ENCODE assay signal across 13 mouse cellular contexts in genomic region chr9:101995423-101996156, GRCm38 (mm10).
DNase-seq lines count a peak whose midpoint lies in the region; ATAC-seq lines count a peak whose summit lies in the region.
"Had no signal": no experiment of that assay in that cellular context is flagged by ENCODE, and none has a peak within 500 bp of the region (broad histone marks: within the 10 kb centered on the region; RNA-seq: fewer than 3 reads in every experiment).

No protein-coding gene starts in this region.

- no peak overlapping the region for H3K9ac ChIP-seq in heart, embryonic 12.5 days
- H3K9ac ChIP-seq in liver, embryonic 12.5 days, result peak overlapping the region; percentile 50; the same call in 1 of the 2 replicates
- H3K9ac ChIP-seq in midbrain, embryonic 13.5 days (replicated peaks), result no peak overlapping the region
- H3K9ac ChIP-seq: limb, embryonic 13.5 days had no signal

- H3K4me1 ChIP-seq in heart, embryonic 12.5 days (replicated peaks), result peaks cover 25% of the 10 kb centered on the region
- peaks cover 67% of the 10 kb centered on the region for H3K4me1 ChIP-seq in liver, embryonic 12.5 days
- H3K4me1 ChIP-seq in midbrain, embryonic 13.5 days (replicated peaks), result peaks cover 24% of the 10 kb centered on the region

- no peak overlapping the region for H3K27ac ChIP-seq in heart, embryonic 12.5 days (ENCODE audit: poor library complexity, severe bottlenecking)
- H3K27ac ChIP-seq in liver, embryonic 12.5 days, result peak overlapping the region; percentile 95
- H3K27ac ChIP-seq in midbrain, embryonic 13.5 days, result peak overlapping the region; percentile 57
- H3K27ac ChIP-seq: limb, embryonic 13.5 days had no signal

- H3K4me3 ChIP-seq in heart, embryonic 12.5 days, result no peak overlapping the region
- peak overlapping the region; percentile 21 for H3K4me3 ChIP-seq in liver, embryonic 12.5 days
- no peak overlapping the region for H3K4me3 ChIP-seq in midbrain, embryonic 13.5 days (replicated peaks)
- H3K4me3 ChIP-seq: limb, embryonic 13.5 days had no signal

- peak overlapping the region; percentile 11; the same call in 1 of the 2 replicates for H3K4me2 ChIP-seq in heart, embryonic 12.5 days
- peak overlapping the region; percentile 69 for H3K4me2 ChIP-seq in liver, embryonic 12.5 days
- H3K4me2 ChIP-seq in midbrain, embryonic 13.5 days (replicated peaks), result no peak overlapping the region
- H3K4me2 ChIP-seq: limb, embryonic 13.5 days had no signal

- no peak for DNase-seq in heart, postnatal 10 days
- DNase-seq in c-Kit-negative CD71-positive TER-119-positive erythroid progenitor cells, embryonic 14.5 days (ENCODE audit: low read depth, low spot score), result peak; percentile 43
- DNase-seq in frontal cortex, postnatal 10 days (ENCODE audit: low spot score in 2 of 2), result no peak
- no peak for DNase-seq in urinary bladder, adult 2 months (ENCODE audit: low spot score)
- DNase-seq in layer of hippocampus, adult 11-12 months (ENCODE audit: low spot score), result no peak
- DNase-seq: cerebellum, postnatal 36 days; layer of hippocampus, postnatal 36 days; lung, postnatal 36 days had no signal

- peaks cover 46% of the 10 kb centered on the region for H3K27me3 ChIP-seq in heart, embryonic 12.5 days (replicated peaks)
- no peaks in the 10 kb centered on the region for H3K27me3 ChIP-seq in liver, embryonic 12.5 days (replicated peaks)
- no peaks in the 10 kb centered on the region for H3K27me3 ChIP-seq in midbrain, embryonic 13.5 days
- H3K27me3 ChIP-seq: limb, embryonic 13.5 days had no signal

- H3K9me3 ChIP-seq in heart, embryonic 12.5 days (replicated peaks), result peaks cover 2% of the 10 kb centered on the region; the same call in 1 of the 2 replicates
- no peaks in the 10 kb centered on the region for H3K9me3 ChIP-seq in liver, embryonic 12.5 days (replicated peaks)
- no peaks in the 10 kb centered on the region for H3K9me3 ChIP-seq in midbrain, embryonic 13.5 days
- H3K9me3 ChIP-seq: limb, embryonic 13.5 days had no signal

- no peaks in the 10 kb centered on the region for H3K36me3 ChIP-seq in heart, embryonic 12.5 days
- H3K36me3 ChIP-seq in liver, embryonic 12.5 days, result no peaks in the 10 kb centered on the region
- H3K36me3 ChIP-seq in midbrain, embryonic 13.5 days, result peaks cover 32% of the 10 kb centered on the region
- H3K36me3 ChIP-seq: limb, embryonic 13.5 days had no signal

- 3% methylated on average over 10 of the region's 10 CpGs for WGBS in heart, embryonic 12.5 days
- 6% methylated on average over 10 of the region's 10 CpGs for WGBS in liver, embryonic 12.5 days (ENCODE audit: insufficient replicate concordance)
- 70% methylated on average over 10 of the region's 10 CpGs for WGBS in midbrain, embryonic 13.5 days

- ATAC-seq in heart, embryonic 12.5 days (ENCODE audit: insufficient number of reproducible peaks, low FRiP score), result no peak; the same call in 1 of the 2 replicates
- peak; percentile 96 for ATAC-seq in liver, embryonic 12.5 days
- ATAC-seq in midbrain, embryonic 13.5 days, result no peak
- ATAC-seq: forebrain, embryonic 16.5 days had no signal

- intact Hi-C loops in heart, postnatal 10 days (cut with DNase I), result no loop called here
